ENCODE assay signal across 8 mouse cellular contexts in genomic region chr2:121583468-121584116, GRCm38 (mm10).
DNase-seq lines count a peak whose midpoint lies in the region; ATAC-seq and TF ChIP-seq lines count a peak whose summit lies in the region.
"Had no signal": no experiment of that assay in that cellular context is flagged by ENCODE, and none has a peak within 500 bp of the region (broad histone marks: within the 10 kb centered on the region; RNA-seq: fewer than 3 reads in every experiment).

No protein-coding gene starts in this region.

- ATAC-seq in liver, postnatal 0 days, result peak; percentile 21; the same call in 1 of the 2 replicates
- peak; percentile 72; the same call in 1 of the 2 replicates for ATAC-seq in hindbrain, embryonic 14.5 days (ENCODE audit: low FRiP score)
- peak; percentile 66; the same call in 1 of the 2 replicates for ATAC-seq in midbrain, postnatal 0 days (ENCODE audit: low FRiP score)

- H3K4me3 ChIP-seq in liver, postnatal 0 days (ENCODE audit: low read depth, low read length), result no peak overlapping the region
- H3K4me3 ChIP-seq in hindbrain, embryonic 14.5 days (replicated peaks; ENCODE audit: low read length), result no peak overlapping the region
- H3K4me3 ChIP-seq in midbrain, postnatal 0 days (ENCODE audit: low read depth, low read length), result no peak overlapping the region

- H3K4me1 ChIP-seq in liver, postnatal 0 days (ENCODE audit: insufficient read depth), result peaks cover 2% of the 10 kb centered on the region; the same call in 1 of the 2 replicates
- peaks cover 9% of the 10 kb centered on the region for H3K4me1 ChIP-seq in hindbrain, embryonic 14.5 days (replicated peaks; ENCODE audit: control insufficient read depth, insufficient read depth, low read length)
- H3K4me1 ChIP-seq in midbrain, postnatal 0 days (ENCODE audit: insufficient read depth, low read length), result peaks cover 5% of the 10 kb centered on the region; the same call in 1 of the 2 replicates

- no peaks in the 10 kb centered on the region for H3K9me3 ChIP-seq in liver, postnatal 0 days (ENCODE audit: low read length)
- no peaks in the 10 kb centered on the region for H3K9me3 ChIP-seq in hindbrain, embryonic 14.5 days (ENCODE audit: control insufficient read depth, low read length)
- H3K9me3 ChIP-seq in midbrain, postnatal 0 days (ENCODE audit: low read length), result no peaks in the 10 kb centered on the region

- 53% methylated on average over 13 of the region's 13 CpGs for WGBS in liver, postnatal 0 days (ENCODE audit: insufficient replicate concordance)
- WGBS in hindbrain, embryonic 14.5 days, result 50% methylated on average over 13 of the region's 13 CpGs
- 37% methylated on average over 13 of the region's 13 CpGs for WGBS in midbrain, postnatal 0 days

- H3K4me2 ChIP-seq in liver, postnatal 0 days (ENCODE audit: low read depth, low read length), result no peak overlapping the region
- H3K4me2 ChIP-seq in hindbrain, embryonic 14.5 days (replicated peaks), result no peak overlapping the region
- no peak overlapping the region for H3K4me2 ChIP-seq in midbrain, postnatal 0 days (ENCODE audit: low read depth, low read length, poor library complexity, severe bottlenecking)

- H3K9ac ChIP-seq in liver, postnatal 0 days (replicated peaks), result no peak overlapping the region
- no peak overlapping the region for H3K9ac ChIP-seq in hindbrain, embryonic 14.5 days
- no peak overlapping the region for H3K9ac ChIP-seq in midbrain, postnatal 0 days (replicated peaks; ENCODE audit: low read length, poor library complexity, severe bottlenecking)
- H3K9ac ChIP-seq: liver, embryonic 14.5 days had no signal

- TF ChIP-seq CTCF in liver, postnatal 0 days (IDR thresholded peaks at IDR 0.05; ENCODE audit: low read depth), result no peak
- TF ChIP-seq CTCF in midbrain, postnatal 0 days (IDR thresholded peaks at IDR 0.05), result no peak

- H3K27ac ChIP-seq in liver, postnatal 0 days (ENCODE audit: low read depth), result no peak overlapping the region
- H3K27ac ChIP-seq in hindbrain, embryonic 14.5 days, result peak overlapping the region; percentile 47; the same call in 1 of the 2 replicates
- no peak overlapping the region for H3K27ac ChIP-seq in midbrain, postnatal 0 days (ENCODE audit: low read depth, low read length)
- H3K27ac ChIP-seq: liver, embryonic 14.5 days had no signal

- H3K36me3 ChIP-seq in liver, postnatal 0 days (replicated peaks; ENCODE audit: insufficient read depth, low read length), result no peaks in the 10 kb centered on the region
- peaks cover 5% of the 10 kb centered on the region; the same call in 1 of the 2 replicates for H3K36me3 ChIP-seq in hindbrain, embryonic 14.5 days (replicated peaks; ENCODE audit: control insufficient read depth, insufficient read depth)
- no peaks in the 10 kb centered on the region for H3K36me3 ChIP-seq in midbrain, postnatal 0 days (ENCODE audit: insufficient read depth, low read length)

- no peak for TF ChIP-seq EP300 in liver, postnatal 0 days (IDR thresholded peaks at IDR 0.05; ENCODE audit: low read depth)

- H3K27me3 ChIP-seq in liver, postnatal 0 days (ENCODE audit: insufficient read depth, low read length), result no peaks in the 10 kb centered on the region
- H3K27me3 ChIP-seq in hindbrain, embryonic 14.5 days (ENCODE audit: control insufficient read depth, insufficient read depth, low read length), result no peaks in the 10 kb centered on the region
- H3K27me3 ChIP-seq in midbrain, postnatal 0 days (ENCODE audit: insufficient read depth, low read length), result no peaks in the 10 kb centered on the region

- no peak for DNase-seq in liver, postnatal 0 days
- no peak for DNase-seq in liver
- peak; percentile 56 to 59 for DNase-seq in cerebellum, adult 18-20 months
- DNase-seq in hindbrain, embryonic 14.5 days (ENCODE audit: low spot score), result no peak
- DNase-seq in midbrain, postnatal 0 days (ENCODE audit: low spot score), result peak; percentile 88
- no peak for DNase-seq in urinary bladder, postnatal 14 days (ENCODE audit: low spot score)
- no peak for DNase-seq in c-Kit-positive CD71-positive TER-119-positive erythroid progenitor cells, embryonic 14.5 days (ENCODE audit: low spot score)

Comparison
In these comparisons a context has a peak if more than half of its experiments do, and no peak if none do; other contexts are left out.
1. ATAC-seq: peak in every context shown above with its lines; median percentile 72 in hindbrain, embryonic 14.5 days; 66 in midbrain, postnatal 0 days; 21 in liver, postnatal 0 days.
2. DNase-seq: peak in cerebellum, adult 18-20 months (2 of 2) and midbrain, postnatal 0 days (single experiment); none in liver, postnatal 0 days (single experiment), liver (single experiment), hindbrain, embryonic 14.5 days (single experiment), urinary bladder, postnatal 14 days (single experiment) and c-Kit-positive CD71-positive TER-119-positive erythroid progenitor cells, embryonic 14.5 days (single experiment).